Mouse (Mus musculus): ENCODE results near the gene Slc25a3.
A peak's percentile ranks its signal among the peaks of the same experiment; 100 is the strongest.

Gene Slc25a3

DNA sequence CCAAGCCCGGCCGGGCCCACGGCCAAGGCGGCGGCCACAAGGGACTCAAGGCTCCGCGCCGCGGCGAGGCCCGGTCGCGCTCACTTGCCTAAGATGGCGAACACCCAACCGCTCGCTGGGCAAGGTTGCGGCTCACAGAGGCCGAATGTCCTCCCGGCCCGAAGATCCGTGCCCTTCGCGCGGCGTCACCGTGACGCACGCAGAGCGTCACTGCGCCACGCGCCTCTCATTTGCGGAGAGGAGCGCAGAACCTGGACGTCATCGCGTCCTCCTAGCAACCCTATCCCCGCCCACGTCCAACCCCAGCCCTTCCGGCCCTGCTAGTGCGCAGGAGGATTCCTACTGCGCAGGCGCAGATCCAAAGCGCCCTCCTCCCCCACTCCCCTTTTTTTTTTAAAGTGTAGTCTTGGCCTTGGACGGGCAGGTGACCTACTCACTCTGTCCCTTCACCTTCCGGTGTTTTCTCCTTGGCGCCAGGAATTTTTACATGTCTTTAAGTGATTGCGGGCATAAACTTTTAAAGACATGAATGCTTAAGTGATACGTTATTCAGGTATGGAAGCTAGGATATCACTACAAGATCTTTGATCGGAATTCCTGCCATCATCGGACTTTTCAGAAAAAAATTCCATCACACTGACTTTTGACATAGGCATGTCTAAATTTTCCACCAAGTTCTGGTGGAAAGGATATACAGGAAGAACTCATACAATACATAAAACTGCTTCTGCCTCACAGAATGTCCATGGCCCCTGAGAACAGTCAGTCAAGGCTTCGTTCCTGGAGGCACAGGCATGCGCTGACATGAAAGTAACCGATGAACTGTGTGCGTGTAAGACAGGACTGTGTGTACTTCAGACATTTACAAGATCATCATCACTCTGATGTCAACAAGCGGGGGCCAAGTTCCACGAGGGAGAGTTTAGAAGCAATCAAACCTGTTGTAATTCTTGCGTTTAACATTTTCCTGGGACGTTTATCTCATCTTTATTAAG is at the start of gene Slc25a3:
Slc25a3 (minus strand) TSS at position 232 of the 995 bp plus-strand sequence.
- peak; percentile 93 to 97 for DNase-seq (ENCODE audit: low spot score in 2 of 2)

GRCm38 (mm10) chr10:91172329-91173100 is 48.7 kb upstream of the Slc25a3 start:
- DNase-seq (ENCODE audit: low spot score in 2 of 2) = no peak

- DNase-seq (ENCODE audit: low spot score in 2 of 2) = peak; percentile 96 to 98
Observed at GRCm38 (mm10) chr10:91171455-91172328, 47.8 kb upstream of the Slc25a3 start.

DNA sequence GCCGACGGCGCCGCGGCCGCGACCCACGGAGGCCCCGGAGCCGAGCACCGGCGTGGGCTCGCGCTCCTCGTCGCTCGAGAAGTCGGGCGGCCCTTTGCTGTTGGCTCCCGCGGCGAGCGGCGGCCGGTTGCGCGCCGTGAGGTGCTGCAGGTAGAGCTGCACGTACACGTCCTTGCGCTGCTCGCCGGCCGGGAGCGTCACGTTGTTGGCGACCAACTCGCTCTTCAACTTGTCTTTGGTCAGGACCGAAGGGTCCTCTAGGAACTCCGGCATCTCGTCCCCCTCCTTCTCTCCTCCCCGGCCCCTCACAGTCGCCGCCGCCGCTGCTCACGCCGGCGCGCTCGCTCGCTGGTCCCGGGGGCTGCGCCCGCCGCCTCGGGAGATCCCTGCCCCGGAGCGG is 47.2 kb upstream of the Slc25a3 start:
- DNase-seq (ENCODE audit: low spot score in 2 of 2) = peak in 1 of 2 experiments; percentile 24

- DNase-seq (ENCODE audit: low spot score in 2 of 2) = peak; percentile 70 to 84
Observed at GRCm38 (mm10) chr10:91170143-91170941, 46.5 kb upstream of the Slc25a3 start.

DNA sequence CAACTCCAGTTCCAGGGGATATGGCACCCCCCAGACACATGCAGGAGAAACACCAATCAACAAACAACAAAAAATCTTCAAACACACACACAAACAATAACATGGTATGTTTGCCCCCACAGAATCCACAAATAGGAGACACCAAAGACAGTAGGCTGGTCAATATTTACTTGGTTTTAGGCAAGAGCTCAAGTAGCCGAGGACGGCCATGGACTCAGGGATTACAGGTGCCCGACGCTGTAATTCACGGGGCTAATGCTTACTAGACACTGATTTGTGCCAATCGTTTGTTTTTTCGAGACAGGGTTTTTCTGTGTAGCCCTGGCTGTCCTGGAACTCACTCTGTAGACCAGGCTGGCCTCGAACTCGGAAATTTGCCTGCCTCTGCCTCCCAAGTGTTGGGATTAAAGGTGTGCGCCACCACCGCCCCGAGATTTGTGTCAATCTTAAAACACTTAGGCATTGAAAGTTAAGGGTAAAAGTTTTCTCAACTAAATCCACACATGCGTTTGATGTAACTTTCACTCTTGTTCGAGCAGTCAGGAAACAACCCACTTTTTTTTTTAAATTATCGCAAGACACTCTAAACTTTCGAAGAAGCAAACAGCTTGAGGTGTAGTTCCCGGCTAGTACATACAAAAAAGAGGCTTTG is 45.7 kb upstream of the Slc25a3 start:
- DNase-seq (ENCODE audit: low spot score in 2 of 2) = no peak

GRCm38 (mm10) chr10:91167352-91167751 is 43.5 kb upstream of the Slc25a3 start:
- no peak for DNase-seq (ENCODE audit: low spot score in 2 of 2)

- DNase-seq (ENCODE audit: low spot score in 2 of 2) = peak; percentile 36 to 52
Observed at GRCm38 (mm10) chr10:91166890-91167289, 43.0 kb upstream of the Slc25a3 start.

DNA sequence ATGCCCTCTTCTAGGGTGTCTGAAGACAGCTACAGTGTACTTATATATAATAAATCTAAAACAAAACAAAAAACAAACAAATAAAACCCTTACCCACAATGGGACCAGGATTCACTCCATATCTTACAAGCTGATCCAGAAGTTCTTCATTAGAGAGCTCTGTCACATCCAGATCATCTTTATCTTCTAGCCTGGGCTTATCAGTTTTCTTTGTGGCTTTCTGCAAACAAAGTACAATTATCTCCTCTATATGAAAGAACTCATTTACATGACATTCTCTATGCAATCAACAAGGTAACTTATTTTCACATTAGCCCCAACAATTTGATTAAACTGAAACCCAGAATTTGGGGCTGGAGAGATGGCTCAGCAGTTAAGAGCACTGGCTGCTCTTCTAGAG is 42.0 kb upstream of the Slc25a3 start:
- DNase-seq (ENCODE audit: low spot score in 2 of 2) = no peak

- DNase-seq (ENCODE audit: low spot score in 2 of 2) = no peak
Observed at GRCm38 (mm10) chr10:91164491-91164890, 40.6 kb upstream of the Slc25a3 start.

GRCm38 (mm10) chr10:91162511-91163163 is 38.8 kb upstream of the Slc25a3 start:
- no peak for DNase-seq (ENCODE audit: low spot score in 2 of 2)

DNA sequence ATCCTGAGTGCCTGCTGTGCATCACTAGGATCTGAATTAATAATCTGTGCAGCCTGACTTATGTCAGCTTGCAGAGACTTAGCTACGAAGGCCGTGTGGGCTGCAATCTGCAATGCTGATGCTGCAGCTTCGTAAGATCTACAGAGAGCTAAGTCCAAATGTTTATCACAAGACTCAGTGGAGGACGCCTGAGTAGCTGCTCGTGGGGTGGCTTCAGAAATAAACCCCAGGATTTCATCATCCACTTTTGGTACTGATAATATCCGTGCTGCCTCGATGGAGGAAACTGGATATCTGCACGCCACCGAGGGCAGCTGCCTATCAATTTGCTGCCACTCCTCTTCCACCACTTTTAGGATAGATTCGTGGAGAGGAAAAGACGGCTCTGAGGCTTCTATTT is 38.2 kb upstream of the Slc25a3 start:
- DNase-seq (ENCODE audit: low spot score in 2 of 2) = no peak

- DNase-seq (ENCODE audit: low spot score in 2 of 2) = no peak
Observed at GRCm38 (mm10) chr10:91161006-91161405, 37.1 kb upstream of the Slc25a3 start.

GRCm38 (mm10) chr10:91158442-91158841 is 34.6 kb upstream of the Slc25a3 start:
- no peak for DNase-seq (ENCODE audit: low spot score in 2 of 2)

DNA sequence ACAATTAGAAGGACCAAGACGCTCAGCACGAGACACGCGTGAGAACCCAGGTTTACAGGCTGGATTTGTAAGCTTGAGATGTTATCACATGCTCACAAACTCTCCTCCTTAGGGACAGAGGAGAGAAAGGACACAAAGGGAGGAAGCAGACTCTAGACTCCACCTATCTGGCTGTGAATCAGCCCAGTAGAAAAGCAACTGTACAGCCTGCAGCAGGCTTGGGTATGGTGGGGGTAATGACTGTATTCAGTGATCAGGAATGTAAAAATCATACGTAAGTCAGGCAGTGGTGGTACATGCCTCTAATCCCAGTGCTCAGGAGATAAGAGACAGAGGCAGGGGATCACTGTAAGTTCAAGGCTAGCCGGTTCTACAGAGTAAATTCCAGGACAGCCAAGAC is 32.5 kb upstream of the Slc25a3 start:
- no peak for DNase-seq (ENCODE audit: low spot score in 2 of 2)

GRCm38 (mm10) chr10:91153894-91154503 is 30.1 kb upstream of the Slc25a3 start:
- no peak for DNase-seq (ENCODE audit: low spot score in 2 of 2)

DNA sequence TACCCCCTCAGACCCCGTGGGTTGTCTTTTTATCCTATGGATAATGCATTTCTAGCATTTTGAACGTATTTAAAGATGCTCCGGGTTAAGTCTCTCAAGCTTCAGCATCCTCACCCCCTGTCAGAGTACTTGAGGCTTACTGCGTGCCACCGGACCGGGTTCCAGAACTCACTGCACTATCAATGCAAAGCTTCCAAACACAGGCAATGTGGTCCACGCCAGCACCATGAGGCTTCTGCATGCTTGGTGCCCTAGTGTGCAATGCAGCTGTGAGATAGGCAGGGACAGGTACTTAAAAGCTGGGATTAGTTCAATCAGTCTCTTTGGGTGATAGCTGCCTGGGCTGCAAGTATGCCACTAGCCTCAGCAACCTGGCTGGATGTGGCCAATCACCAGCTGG is 21.6 kb upstream of the Slc25a3 start:
- no peak for DNase-seq (ENCODE audit: low spot score in 2 of 2)

GRCm38 (mm10) chr10:91143313-91144230 is 19.7 kb upstream of the Slc25a3 start:
- no peak for DNase-seq (ENCODE audit: low spot score in 2 of 2)

Measured in cerebellum, postnatal 4 days (tissue).